ENCODE assay signal across 15 mouse cellular contexts in the genomic region with DNA sequence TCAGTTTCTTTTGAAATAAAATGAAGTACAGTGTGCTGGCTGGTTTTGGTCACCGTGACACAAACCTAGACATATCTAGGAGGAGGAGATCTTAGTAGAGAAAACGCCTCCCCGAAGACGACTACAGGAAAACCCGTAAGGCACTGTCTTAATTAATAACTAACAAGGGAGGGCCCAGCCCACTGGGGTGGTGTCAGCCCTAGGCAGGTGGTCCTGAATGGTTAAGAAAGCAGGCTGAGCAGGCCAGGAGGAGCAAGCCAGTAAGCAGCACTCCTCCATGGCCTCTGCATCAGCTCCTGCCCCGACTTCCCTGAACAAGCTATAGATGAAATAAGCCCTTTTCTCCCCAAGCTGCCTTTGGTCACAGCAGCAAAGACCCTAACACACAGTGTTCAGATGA. TPM values are rescaled to one million over a fixed set of nuclear protein-coding genes. Genes with fewer than 3 reads are reported as not detected.
A peak's percentile ranks its signal among the peaks of the same experiment; 100 is the strongest.
DNase-seq lines count a peak whose midpoint lies in the region; ATAC-seq and TF ChIP-seq lines count a peak whose summit lies in the region.
"Had no signal": no experiment of that assay in that cellular context is flagged by ENCODE, and none has a peak within 500 bp of the region (broad histone marks: within the 10 kb centered on the region; RNA-seq: fewer than 3 reads in every experiment).

No protein-coding gene starts in this region.

- WGBS in forebrain, embryonic 10.5 days, result 74% methylated on average over 6 of the region's 6 CpGs
- WGBS in forebrain, embryonic 16.5 days, result 56% methylated on average over 6 of the region's 6 CpGs
- 69% methylated on average over 6 of the region's 6 CpGs for WGBS in liver, postnatal 0 days (ENCODE audit: insufficient replicate concordance)

- no peak for TF ChIP-seq CTCF in liver, postnatal 0 days (IDR thresholded peaks at IDR 0.05; ENCODE audit: low read depth)

- ATAC-seq in forebrain, embryonic 16.5 days, result no peak
- ATAC-seq in liver, postnatal 0 days, result no peak
- no peak for ATAC-seq in frontal cortex, adult (ENCODE audit: low TSS enrichment)

- no peak overlapping the region for H3K4me3 ChIP-seq in forebrain, embryonic 10.5 days
- no peak overlapping the region for H3K4me3 ChIP-seq in forebrain, embryonic 16.5 days (replicated peaks; ENCODE audit: low read length)
- 0 out of 2 replicates have a peak overlapping the region, but pooled peaks have one; percentile 4 for H3K4me3 ChIP-seq in liver, postnatal 0 days (ENCODE audit: low read depth, low read length)
- H3K4me3 ChIP-seq: neural tube, embryonic 12.5 days had no signal

- TF ChIP-seq EP300 in liver, postnatal 0 days (IDR thresholded peaks at IDR 0.05; ENCODE audit: low read depth), result no peak

- H3K27ac ChIP-seq in forebrain, embryonic 10.5 days, result peak overlapping the region; percentile 75; the same call in 1 of the 2 replicates
- no peak overlapping the region for H3K27ac ChIP-seq in forebrain, embryonic 16.5 days (ENCODE audit: low read length)
- peak overlapping the region; percentile 87 for H3K27ac ChIP-seq in liver, postnatal 0 days (ENCODE audit: low read depth)
- H3K27ac ChIP-seq: neural tube, embryonic 12.5 days had no signal

- intact Hi-C loops in gastrocnemius, postnatal 14 days (cut with DNase I; ENCODE audit: low total_unique reads), result no loop called here

- peaks cover 67% of the 10 kb centered on the region for H3K36me3 ChIP-seq in forebrain, embryonic 10.5 days (replicated peaks)
- H3K36me3 ChIP-seq in forebrain, embryonic 16.5 days (ENCODE audit: control insufficient read depth, insufficient read depth), result peaks cover 26% of the 10 kb centered on the region
- peaks cover 60% of the 10 kb centered on the region for H3K36me3 ChIP-seq in liver, postnatal 0 days (replicated peaks; ENCODE audit: insufficient read depth, low read length)

- H3K4me2 ChIP-seq in forebrain, embryonic 16.5 days (ENCODE audit: low read length), result no peak overlapping the region
- H3K4me2 ChIP-seq in liver, postnatal 0 days (ENCODE audit: low read depth, low read length), result peak overlapping the region; percentile 55

- H3K9me3 ChIP-seq in forebrain, embryonic 10.5 days, result peaks cover 11% of the 10 kb centered on the region; the same call in 1 of the 2 replicates
- H3K9me3 ChIP-seq in forebrain, embryonic 16.5 days (ENCODE audit: control insufficient read depth, low read length), result no peaks in the 10 kb centered on the region
- no peaks in the 10 kb centered on the region for H3K9me3 ChIP-seq in liver, postnatal 0 days (ENCODE audit: low read length)
- H3K9me3 ChIP-seq: heart, embryonic 15.5 days; neural tube, embryonic 12.5 days had no signal

- H3K9ac ChIP-seq in forebrain, embryonic 16.5 days (replicated peaks; ENCODE audit: low read depth, low read length), result no peak overlapping the region
- 0 out of 2 replicates have a peak overlapping the region, but pooled peaks have one; percentile 26 for H3K9ac ChIP-seq in liver, postnatal 0 days (replicated peaks)
- H3K9ac ChIP-seq: heart, embryonic 15.5 days; lung, embryonic 14.5 days; neural tube, embryonic 12.5 days had no signal

- H3K27me3 ChIP-seq in forebrain, embryonic 10.5 days (ENCODE audit: poor library complexity, severe bottlenecking), result no peaks in the 10 kb centered on the region
- no peaks in the 10 kb centered on the region for H3K27me3 ChIP-seq in forebrain, embryonic 16.5 days (replicated peaks; ENCODE audit: control insufficient read depth, insufficient read depth, low read length)
- H3K27me3 ChIP-seq in liver, postnatal 0 days (ENCODE audit: insufficient read depth, low read length), result no peaks in the 10 kb centered on the region
- H3K27me3 ChIP-seq: heart, embryonic 15.5 days; neural tube, embryonic 12.5 days had no signal

- no peak for DNase-seq in forebrain, embryonic 10.5 days (ENCODE audit: extremely low spot score, low spot score)
- DNase-seq in retina, postnatal 1 day, result peak; percentile 9
- DNase-seq in retina, embryonic 14.5 days (ENCODE audit: low spot score), result no peak
- DNase-seq in liver, postnatal 0 days, result no peak
- DNase-seq in gastrocnemius, postnatal 14 days, result no peak
- DNase-seq in spleen, adult 12 weeks (ENCODE audit: low spot score), result no peak
- DNase-seq: cerebellum, adult 11 months; kidney, adult 11 months; kidney, postnatal 4 days; lung, embryonic 14.5 days; right cerebral cortex, adult 18-20 months had no signal

- H3K4me1 ChIP-seq in forebrain, embryonic 10.5 days, result peaks cover 19% of the 10 kb centered on the region
- peaks cover 8% of the 10 kb centered on the region for H3K4me1 ChIP-seq in forebrain, embryonic 16.5 days (replicated peaks; ENCODE audit: control insufficient read depth, insufficient read depth, low read length)
- peaks cover 15% of the 10 kb centered on the region for H3K4me1 ChIP-seq in liver, postnatal 0 days (ENCODE audit: insufficient read depth)

RNA-seq across cellular contexts. Expression of gene Tbk1, which starts 16.8 kb away (rescaled TPM):
- 30.1 and 34.9 TPM in 2 replicates for polyA plus RNA-seq in forebrain, embryonic 10.5 days (2016; fragmentation: Nextera tagmentation; extraction: Ambion mirVana)
- 38.4 and 42.7 TPM in 2 replicates for polyA plus RNA-seq in forebrain, embryonic 16.5 days (2015; fragmentation: Nextera tagmentation; extraction: Ambion mirVana)
- 11.4 and 14.4 TPM in 2 replicates for polyA plus RNA-seq in liver, postnatal 0 days (2015; fragmentation: Nextera tagmentation; extraction: Ambion mirVana)
- total RNA-seq in gastrocnemius, postnatal 14 days (2021), result 10 to 100 TPM; 11.0 to 11.5 TPM

RNA-seq across cellular contexts. Expression of gene Xpot, which starts 56.3 kb away (rescaled TPM):
- polyA plus RNA-seq in forebrain, embryonic 10.5 days (2016; fragmentation: Nextera tagmentation; extraction: Ambion mirVana), result 60.5 and 64.5 TPM in 2 replicates
- polyA plus RNA-seq in forebrain, embryonic 16.5 days (2015; fragmentation: Nextera tagmentation; extraction: Ambion mirVana), result 38.4 and 49.3 TPM in 2 replicates
- polyA plus RNA-seq in liver, postnatal 0 days (2015; fragmentation: Nextera tagmentation; extraction: Ambion mirVana), result 17.5 and 19.4 TPM in 2 replicates
- total RNA-seq in gastrocnemius, postnatal 14 days (2021), result 10 to 100 TPM; 20.3 to 28.2 TPM
